Mouse (Mus musculus) MEL-GATA-1-ER (cell line): Measurements from ENCODE around the gene Clca3b.
"Not testable (repeated sequence)": the region's sequence is repeated elsewhere in the genome, so short reads cannot be mapped to it uniquely, and the experiment has no call there.

Experiments used
- DNase-seq: peaks from one replicate; pipeline ENCODE4 v3.0.0-alpha.2; 2012; ENCODE audit warnings: low read depth; ENCODE audit errors: extremely low read depth

The Clca3b gene

DNA sequence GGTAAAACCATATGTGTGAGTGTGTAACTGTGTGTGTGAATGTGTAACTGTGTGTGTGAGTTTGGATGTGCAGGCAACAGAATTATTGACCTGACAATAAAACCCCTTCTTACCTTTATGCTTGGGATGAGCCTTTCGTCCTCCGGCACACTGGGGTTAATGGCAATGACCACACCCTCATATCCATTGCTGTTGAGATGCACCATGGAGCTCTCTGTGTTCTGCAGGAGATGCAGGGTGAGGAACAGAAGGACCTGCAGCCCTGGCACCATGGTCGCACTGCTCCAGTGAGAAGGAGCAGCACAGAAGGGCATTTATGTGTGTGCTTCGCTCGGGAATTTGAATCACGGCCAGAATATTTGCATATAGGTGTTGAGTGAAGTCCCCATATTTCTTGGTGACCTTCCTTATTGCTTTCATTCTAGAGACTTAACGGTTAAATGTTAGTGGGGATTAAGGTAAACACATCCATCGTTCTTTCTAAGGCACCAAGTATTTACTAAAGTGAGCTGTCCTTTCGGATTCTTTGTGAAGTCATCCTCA is at the start of gene Clca3b:
TSS of gene Clca3b (minus strand) at position 344 of the 543 bp plus-strand sequence.
- DNase-seq: not testable (repeated sequence)

GRCm38 (mm10) chr3:144897042-144897678 is 48.0 kb upstream of the Clca3b start:
- peak; percentile 85 for DNase-seq

- no peak for DNase-seq
These were observed 41.1 kb upstream of the Clca3b start for GRCm38 (mm10) chr3:144890246-144890758.

GRCm38 (mm10) chr3:144886957-144887356 is 37.8 kb upstream of the Clca3b start:
- DNase-seq: no peak

DNA sequence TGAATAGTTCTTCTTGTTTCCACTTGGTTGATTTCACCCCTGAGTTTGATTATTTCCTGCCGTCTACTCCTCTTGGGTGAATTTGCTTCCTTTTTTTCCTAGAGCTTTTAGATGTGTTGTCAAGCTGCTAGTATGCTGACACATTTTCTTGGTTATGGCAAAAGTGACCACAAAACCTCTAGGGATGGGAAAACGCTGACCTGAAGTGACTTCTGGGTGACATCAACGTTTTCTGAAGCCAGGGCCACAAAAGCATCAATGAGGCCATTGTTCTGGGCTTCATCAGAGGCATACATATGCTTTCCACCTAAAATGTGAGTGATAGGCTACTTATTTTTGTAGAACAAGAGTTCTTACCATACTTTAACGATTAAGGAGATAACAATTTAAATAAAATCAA is 22.9 kb upstream of the Clca3b start:
- DNase-seq: not testable (repeated sequence)

DNA sequence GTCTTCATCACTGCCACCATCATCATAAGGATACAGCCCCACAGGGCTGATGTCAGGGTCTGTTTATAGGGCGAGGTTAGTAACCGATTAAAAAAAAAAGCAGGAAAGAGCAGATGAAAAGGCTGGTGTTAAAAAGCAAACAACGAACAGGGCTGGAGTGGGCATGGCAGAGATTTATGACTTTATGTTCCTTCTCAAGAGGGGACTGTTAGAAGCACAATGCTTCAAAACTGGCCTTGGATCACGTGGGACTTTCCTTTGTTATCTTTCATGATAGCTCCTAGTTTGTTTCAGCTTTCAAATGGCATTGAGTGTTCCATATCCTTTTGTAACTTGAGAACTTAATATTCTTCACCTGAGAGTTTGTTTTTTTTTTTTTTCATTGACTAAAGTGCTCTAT is 427 bp upstream of the Clca3b start:
- DNase-seq: no peak

DNA sequence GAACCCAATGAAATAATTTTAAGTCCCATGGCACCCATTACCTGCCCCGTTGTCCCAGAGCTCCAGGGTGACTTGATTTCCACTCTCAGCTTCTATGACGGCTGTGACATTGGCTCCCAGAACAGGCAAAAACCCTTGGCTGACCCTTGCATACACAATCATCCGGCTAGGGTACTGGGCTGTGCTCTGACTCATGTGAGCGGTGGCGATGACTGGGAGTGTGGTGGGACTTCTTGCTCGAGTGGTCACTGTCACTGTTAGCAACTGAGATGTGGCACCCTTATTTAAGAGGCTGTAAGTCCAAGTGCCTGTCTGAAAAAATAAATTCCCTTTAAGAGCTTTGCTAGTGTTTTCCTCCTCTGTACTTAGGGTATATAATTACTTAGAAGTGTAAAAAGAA is 21.9 kb downstream of the Clca3b start:
- no peak for DNase-seq

GRCm38 (mm10) chr3:144825151-144825550 is 24.0 kb downstream of the Clca3b start:
- DNase-seq: peak; percentile 68

GRCm38 (mm10) chr3:144823331-144823730 is 25.8 kb downstream of the Clca3b start:
- no peak for DNase-seq

DNA sequence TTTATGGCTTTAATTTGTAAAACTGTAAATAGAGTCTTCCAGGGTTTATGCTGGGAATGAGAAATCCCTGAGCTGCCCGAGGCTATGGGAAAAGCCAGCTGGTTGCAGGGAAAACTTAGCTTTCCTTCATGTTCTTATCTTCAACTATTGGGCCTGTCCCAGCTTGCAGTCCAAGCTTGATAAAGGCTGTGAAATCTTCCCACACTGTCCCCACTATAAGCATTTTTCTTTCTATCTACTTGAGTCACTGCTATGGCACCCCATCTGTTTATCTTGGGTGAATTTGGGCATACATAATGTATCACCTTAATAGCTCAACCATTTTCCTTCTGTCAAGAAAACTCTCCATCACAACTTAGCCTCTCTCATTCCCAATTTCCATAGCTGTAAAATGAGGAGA is 28.5 kb downstream of the Clca3b start:
- DNase-seq: no peak

GRCm38 (mm10) chr3:144819219-144819618 is 29.9 kb downstream of the Clca3b start, which contains the start of gene Clca3a2:
Gene Clca3a2 (minus strand): TSS chr3:144819494.
- DNase-seq: not testable (repeated sequence)

GRCm38 (mm10) chr3:144813336-144813735 is 35.8 kb downstream of the Clca3b start:
- not testable (repeated sequence) for DNase-seq

DNA sequence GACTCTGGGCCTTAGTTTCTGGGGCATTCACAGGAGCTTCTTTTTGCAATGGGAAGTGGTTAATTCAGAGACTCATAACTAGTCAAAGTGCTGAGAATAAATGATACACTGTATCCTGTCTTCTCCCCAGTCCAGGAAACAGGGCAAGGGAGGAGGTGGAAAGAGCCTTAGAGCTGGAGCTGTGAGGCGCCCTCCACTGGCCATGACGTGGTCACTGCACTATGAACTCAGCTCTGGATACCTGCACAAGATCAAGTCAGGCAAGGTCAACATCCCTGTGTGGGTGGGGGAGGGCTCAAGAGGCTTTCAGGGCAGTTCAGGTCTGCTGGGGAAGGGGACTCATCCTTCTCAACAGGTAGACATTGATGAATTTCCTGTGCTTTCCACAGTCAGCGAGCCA is 37.3 kb downstream of the Clca3b start:
- DNase-seq: no peak

DNA sequence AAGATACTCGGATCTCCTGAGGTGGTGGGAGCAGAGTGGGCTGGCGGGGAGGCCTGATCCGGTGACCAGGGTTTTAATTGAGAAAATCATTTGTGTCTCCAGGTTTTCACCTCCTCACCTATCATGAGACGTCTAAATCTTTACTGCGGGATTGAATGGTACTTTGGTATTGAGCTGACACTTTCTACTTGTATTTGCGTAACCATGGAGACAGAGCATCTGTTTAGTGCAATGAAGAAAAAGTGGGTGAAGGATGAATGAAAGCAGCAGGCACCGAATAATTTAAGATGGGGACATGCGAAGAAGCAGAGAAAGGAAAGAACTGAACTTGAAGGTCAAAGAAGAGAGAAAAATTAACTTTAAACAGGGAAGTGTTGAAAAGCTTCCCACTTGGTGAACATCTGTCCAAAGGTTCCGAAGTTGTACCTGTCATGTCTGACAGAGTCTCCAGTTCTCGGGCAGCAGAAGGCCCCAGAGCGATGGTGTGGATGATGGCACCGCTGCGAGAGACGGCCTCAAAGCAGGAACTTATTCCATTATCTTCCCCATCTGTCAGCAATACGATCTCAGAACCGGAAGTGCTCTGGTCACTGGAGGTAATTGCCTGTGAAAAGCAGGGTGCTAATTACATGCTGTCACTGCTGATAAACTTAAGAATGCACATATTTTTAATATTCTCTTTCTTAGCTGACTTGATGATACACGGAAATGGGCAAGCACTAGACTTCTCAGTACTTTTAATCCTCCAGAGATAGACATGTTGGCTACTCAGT is 40.8 kb downstream of the Clca3b start:
- not testable (repeated sequence) for DNase-seq

DNA sequence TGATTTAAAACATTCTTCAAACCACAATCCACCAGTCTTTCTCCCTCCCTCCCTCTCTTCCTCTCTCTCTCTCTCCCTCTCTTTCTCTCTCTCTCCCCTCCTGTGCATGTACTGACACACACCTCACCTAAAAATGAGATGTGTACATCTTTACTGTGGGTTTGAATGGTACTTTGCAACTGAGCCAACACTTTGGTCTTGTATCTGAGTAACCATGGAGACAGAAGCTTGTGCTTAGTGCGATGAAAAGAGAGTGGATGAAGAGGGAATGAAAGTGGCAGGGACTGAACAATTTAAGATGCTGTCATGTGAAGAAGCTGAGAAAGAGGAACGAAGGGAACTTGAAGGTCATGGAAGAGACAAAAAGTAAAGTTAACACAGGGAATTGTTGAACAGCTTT is 42.5 kb downstream of the Clca3b start:
- not testable (repeated sequence) for DNase-seq

GRCm38 (mm10) chr3:144801861-144802260 is 47.3 kb downstream of the Clca3b start:
- no peak for DNase-seq

GRCm38 (mm10) chr3:144785181-144786148 is 63.7 kb downstream of the Clca3b start:
- DNase-seq: peak; percentile 62
